Mouse (Mus musculus) right cerebral cortex, postnatal 10 days (tissue): Measurements from ENCODE around the gene Macc1.

Experiments
- DNase-seq, 2 experiments: peaks; one replicate each; pipeline ENCODE4 v3.0.0; 2021; ENCODE audit warnings: low spot score in 2 of 2

The Macc1 gene

GRCm38 (mm10) chr12:119483296-119483695, 169.2 kb downstream of the Macc1 start:
- no peak for DNase-seq

GRCm38 (mm10) chr12:119483922-119484631, 170.0 kb downstream of the Macc1 start:
- DNase-seq, result no peak

- no peak for DNase-seq
Observed at GRCm38 (mm10) chr12:119511145-119511544, 197.1 kb downstream of the Macc1 start.
